Mouse (Mus musculus): ENCODE data around the gene Slc15a3.

DNA sequence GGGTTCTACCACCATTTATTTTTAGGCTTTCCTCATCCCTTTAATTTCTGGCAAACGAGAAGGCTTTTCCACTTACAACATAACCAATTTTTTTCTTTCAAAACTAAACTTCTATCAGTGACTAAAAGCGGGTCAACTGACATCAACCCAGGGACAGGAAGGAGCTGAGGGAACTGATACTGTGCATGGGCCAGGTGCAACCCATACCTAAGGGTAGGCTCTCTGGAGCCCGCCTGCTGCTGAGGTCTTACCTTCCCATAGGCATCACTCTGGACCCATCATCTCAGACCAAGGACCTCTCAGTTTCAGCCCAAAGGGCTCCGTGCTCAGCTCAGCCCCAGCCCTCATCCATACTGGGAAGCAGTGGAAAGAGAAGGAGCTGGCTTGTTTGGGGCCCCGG, 11.2 kb upstream of the Slc15a3 start:
- TF ChIP-seq CTCF (IDR thresholded peaks at IDR 0.05; ENCODE audit: low read depth, low read length) = no peak
- TF ChIP-seq POLR2A (IDR thresholded peaks at IDR 0.05; ENCODE audit: borderline replicate concordance, low read depth, low read length) = no peak

Data from bone marrow macrophage, adult 2 months (primary cell).